Mouse (Mus musculus) heart, embryonic 14.5 days (tissue): Measurements from ENCODE around the gene Foxl1. TPM values are rescaled to one million over a fixed set of nuclear protein-coding genes. Genes with fewer than 3 reads are reported as not detected.
A peak's percentile ranks its signal among the peaks of the same experiment; 100 is the strongest.

Source experiments
- ATAC-seq: fragments of 200-750 bp; cut with Nextera tagmentation; 2 replicates; pipeline ENCODE4 v1.8.0; 2017; ENCODE audit warnings: low read depth, moderate TSS enrichment; ENCODE audit not compliant: insufficient number of reproducible peaks, insufficient read depth, low FRiP score
- H3K27ac ChIP-seq, 2 experiments: fragments of 200-500 bp in 1 of 2; fragments of 300-500 bp in 1 of 2; sonication (generic) in 1 of 2; replicated peaks in 1 of 2; 2 replicates each; pipeline ENCODE4 v1.5.1; 2012 to 2014; ENCODE audit warnings: low read depth in 2 of 2, low read length in 2 of 2, control low read depth in 1 of 2, mild to moderate bottlenecking in 1 of 2, mixed read lengths in 1 of 2; ENCODE audit not compliant: control insufficient read depth in 1 of 2, insufficient read depth in 1 of 2
- H3K27me3 ChIP-seq: fragments of 300-500 bp; sonication (generic); 2 replicates; pipeline ENCODE4 v1.6.1; 2014; ENCODE audit warnings: mild to moderate bottlenecking, low read length, control low read depth; ENCODE audit not compliant: control insufficient read depth, insufficient read depth
- H3K36me3 ChIP-seq: fragments of 300-500 bp; sonication (generic); 2 replicates; pipeline ENCODE4 v1.6.1; 2014; ENCODE audit warnings: mild to moderate bottlenecking, control low read depth, low read length, mixed read lengths; ENCODE audit not compliant: control insufficient read depth, insufficient read depth
- H3K4me1 ChIP-seq, 2 experiments: fragments of 200-500 bp in 1 of 2; fragments of 300-500 bp in 1 of 2; sonication (generic) in 1 of 2; 2 replicates each; pipeline ENCODE4 v1.6.1; 2012 to 2014; ENCODE audit warnings: low read length in 2 of 2, control low read depth in 1 of 2, mixed read lengths in 1 of 2; ENCODE audit not compliant: control insufficient read depth in 2 of 2, insufficient read depth in 2 of 2
- H3K4me2 ChIP-seq: fragments of 300-500 bp; sonication (generic); 2 replicates; pipeline ENCODE4 v1.6.1; 2014; ENCODE audit warnings: mild to moderate bottlenecking, low read length
- H3K4me3 ChIP-seq, 2 experiments: fragments of 200-500 bp in 1 of 2; fragments of 300-500 bp in 1 of 2; sonication (generic) in 1 of 2; 2 replicates each; pipeline ENCODE4 v1.5.1; 2012 to 2014; ENCODE audit warnings: low read length in 2 of 2, mild to moderate bottlenecking in 2 of 2, control low read depth in 1 of 2, low read depth in 1 of 2, moderate library complexity in 1 of 2; ENCODE audit not compliant: control insufficient read depth in 1 of 2, insufficient read depth in 1 of 2
- H3K9ac ChIP-seq: fragments of 300-500 bp; sonication (generic); 2 replicates; pipeline ENCODE4 v1.6.1; 2014; ENCODE audit warnings: mild to moderate bottlenecking, low read length
- H3K9me3 ChIP-seq: fragments of 300-500 bp; sonication (generic); 2 replicates; pipeline ENCODE4 v1.6.1; 2016; ENCODE audit warnings: low read length, control low read depth; ENCODE audit not compliant: control insufficient read depth
- WGBS: fragments of 180-500 bp; shearing (Covaris S2); extraction: QIAGEN DNeasy Blood & Tissue Kit; methylation state at CpG from one replicate; pipeline ENCODE4 v1.1.7; 2014; 5-methylcytosine and 5-hydroxymethylcytosine counted together
- polyA plus RNA-seq: library from polyadenylated mRNA; unstranded; fragments of >200 nt; fragmentation: Nextera tagmentation; extraction: Ambion mirVana; gene quantifications from 2 replicates; pipeline ENCODE4 v1.2.1, GENCODE M21; 2014

Foxl1 gene
- polyA plus RNA-seq, 1 experiment from 2014 or later: 0.32 TPM

DNA sequence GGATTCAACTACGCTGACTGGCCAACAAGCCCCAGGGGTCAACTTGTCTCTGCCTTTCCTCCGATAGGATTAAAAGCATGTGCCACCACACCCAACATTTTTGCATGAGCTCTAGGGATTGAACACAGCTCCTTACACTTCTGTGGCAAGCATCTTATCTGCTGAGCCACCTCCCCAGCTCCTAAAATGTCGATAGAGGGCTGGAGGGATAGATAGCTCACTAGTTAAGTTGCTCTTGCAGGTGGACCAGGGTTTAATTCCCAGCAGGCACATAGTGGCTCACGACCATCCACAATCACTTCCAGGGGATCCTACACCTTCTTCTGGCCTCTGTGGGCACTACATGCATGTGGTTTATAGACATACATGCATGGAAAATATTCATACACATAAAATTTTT is 34.7 kb downstream of the Foxl1 start:
- H3K36me3 ChIP-seq: no peaks in the 10 kb centered on the region
- H3K9ac ChIP-seq: no peak overlapping the region
- ATAC-seq: no peak
- H3K27me3 ChIP-seq: no peaks in the 10 kb centered on the region
- H3K27ac ChIP-seq: no peak overlapping the region
- no peaks in the 10 kb centered on the region for H3K9me3 ChIP-seq
- H3K4me2 ChIP-seq: no peak overlapping the region
- peaks cover 25 to 31% of the 10 kb centered on the region in 2 experiments for H3K4me1 ChIP-seq
- WGBS: 65% methylated on average over 4 of the region's 4 CpGs
- no peak overlapping the region for H3K4me3 ChIP-seq

DNA sequence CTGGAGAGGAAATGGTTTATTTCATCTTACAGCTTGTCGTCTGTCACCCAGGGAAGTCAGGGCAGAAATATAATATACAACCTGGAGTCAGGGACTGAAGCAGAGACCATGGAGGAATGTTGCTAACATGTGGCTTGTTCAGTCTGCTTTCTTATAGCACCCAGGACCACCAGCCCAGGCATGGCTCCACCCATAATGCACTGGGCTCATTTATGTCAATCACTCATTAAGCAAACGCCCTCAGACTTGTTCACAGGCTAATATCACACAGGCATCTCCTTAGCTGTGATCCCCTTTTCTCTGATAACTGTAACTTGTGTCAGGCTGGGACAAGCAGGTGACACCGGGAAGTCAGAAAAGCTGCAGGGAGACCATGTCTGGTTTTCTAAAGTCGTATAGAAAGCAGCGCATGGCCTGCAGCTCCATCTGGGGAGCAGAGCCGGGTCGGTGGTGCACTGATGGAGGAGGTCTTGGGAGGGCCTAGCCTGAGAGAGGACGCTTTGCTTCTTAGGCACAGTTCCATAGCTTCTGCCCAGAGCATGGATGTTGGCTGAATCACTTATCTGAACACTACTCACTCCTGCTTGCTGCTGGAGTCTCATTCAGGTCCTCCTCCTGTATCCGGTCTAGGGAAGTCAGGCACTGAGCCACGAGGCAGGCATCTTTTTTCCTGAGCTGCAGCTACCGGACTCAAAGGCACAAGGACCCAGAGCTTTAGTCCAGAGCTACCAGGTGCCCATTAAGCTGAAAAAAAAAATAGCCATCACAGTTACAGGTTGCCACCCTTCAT is 35.4 kb downstream of the Foxl1 start:
- no peaks in the 10 kb centered on the region for H3K27me3 ChIP-seq
- WGBS: 52% methylated on average over 11 of the region's 11 CpGs
- ATAC-seq: peak; percentile 45; the same call in 1 of the 2 replicates
- no peaks in the 10 kb centered on the region for H3K9me3 ChIP-seq
- no peaks in the 10 kb centered on the region for H3K36me3 ChIP-seq
- no peak overlapping the region for H3K9ac ChIP-seq
- no peak overlapping the region for H3K4me3 ChIP-seq
- H3K4me2 ChIP-seq: no peak overlapping the region
- peak overlapping the region; percentile 67 to 68 for H3K27ac ChIP-seq
- H3K4me1 ChIP-seq: peaks cover 21 to 29% of the 10 kb centered on the region in 2 experiments

DNA sequence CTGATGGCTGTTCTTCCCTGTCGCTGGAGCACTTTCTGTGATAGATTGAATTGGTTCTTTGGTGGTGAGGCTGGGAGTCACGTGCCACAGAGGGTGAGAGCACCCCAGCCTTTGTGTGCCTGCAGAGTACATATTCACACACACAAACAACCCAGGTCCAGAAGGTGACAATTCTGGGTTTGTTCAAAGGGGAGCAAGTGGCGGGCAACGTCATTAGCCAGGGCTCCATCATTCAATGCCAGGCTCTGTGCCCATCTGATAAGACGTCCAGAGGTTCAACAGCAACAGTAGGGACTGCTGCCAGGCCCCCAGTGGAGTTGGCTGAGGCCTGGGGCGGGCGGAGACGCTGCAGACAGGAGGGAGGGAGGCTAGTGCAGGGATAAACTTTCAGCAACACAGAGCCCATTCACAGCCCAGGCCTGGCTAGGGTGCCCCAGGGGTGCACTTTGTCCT is 36.3 kb downstream of the Foxl1 start:
- Histone ChIP-seq H3K4me2 (peak overlapping the region; percentile 23; the same call in 1 of the 2 replicates), H3K4me1 (peaks cover 16 to 27% of the 10 kb centered on the region in 2 experiments), H3K4me3 (no peak overlapping the region), H3K9me3 (no peaks in the 10 kb centered on the region), H3K27ac (peak overlapping the region; percentile 67 to 68), H3K36me3 (no peaks in the 10 kb centered on the region), H3K27me3 (no peaks in the 10 kb centered on the region), H3K9ac (no peak overlapping the region)
- ATAC-seq: 0 out of 2 replicates have a peak, but pooled peaks have one; percentile 37
- WGBS: 23% methylated on average over 8 of the region's 8 CpGs

DNA sequence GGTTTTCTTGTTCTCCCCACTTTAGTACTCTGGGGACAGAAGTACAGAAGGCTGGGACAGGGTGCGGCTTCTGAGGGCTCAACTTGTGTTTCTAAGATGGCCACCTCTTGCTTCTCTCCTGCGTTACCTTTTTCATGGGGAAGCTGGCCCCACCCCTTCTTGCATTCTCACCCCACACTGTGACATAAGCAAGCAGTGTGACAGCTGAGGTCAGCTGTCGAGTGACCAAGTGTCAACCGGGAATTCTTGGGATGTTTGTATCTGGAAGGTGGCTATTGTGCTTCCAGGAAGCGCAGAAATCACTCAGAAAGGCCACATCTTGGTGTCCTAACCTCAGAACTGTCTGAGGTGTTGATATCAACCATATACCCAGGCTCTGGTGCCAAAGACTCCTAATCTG is 40.3 kb downstream of the Foxl1 start:
- Histone ChIP-seq H3K9ac (no peak overlapping the region), H3K4me2 (no peak overlapping the region), H3K4me1 (peaks cover 33 to 45% of the 10 kb centered on the region in 2 experiments), H3K9me3 (no peaks in the 10 kb centered on the region), H3K4me3 (no peak overlapping the region), H3K27ac (no peak overlapping the region), H3K36me3 (no peaks in the 10 kb centered on the region), H3K27me3 (no peaks in the 10 kb centered on the region)
- ATAC-seq: no peak
- WGBS: 38% methylated on average over 5 of the region's 5 CpGs

DNA sequence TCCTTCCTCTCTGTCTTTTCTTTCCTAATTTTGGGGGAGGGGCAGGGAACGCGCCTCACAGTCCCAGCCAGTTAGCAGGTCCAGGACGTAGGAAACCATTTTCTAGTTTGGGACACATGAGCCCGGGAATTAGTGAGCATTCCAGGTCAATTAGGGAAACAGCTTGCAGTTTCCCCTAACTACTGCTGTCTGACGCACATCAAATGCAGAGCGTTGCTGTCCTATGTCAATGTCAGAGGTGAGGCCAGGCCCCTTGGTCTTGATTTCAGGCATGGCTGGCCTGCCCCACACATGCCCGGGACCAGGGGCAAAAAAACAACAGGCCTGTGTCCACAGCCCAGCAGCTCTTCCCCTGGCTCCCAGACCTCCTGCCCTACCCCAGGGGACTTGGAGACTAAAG is 42.4 kb downstream of the Foxl1 start:
- ATAC-seq: no peak
- WGBS: 23% methylated on average over 7 of the region's 7 CpGs
- Histone ChIP-seq H3K4me1 (peaks cover 20 to 27% of the 10 kb centered on the region in 2 experiments), H3K27me3 (no peaks in the 10 kb centered on the region), H3K9ac (peak overlapping the region; percentile 40; the same call in 1 of the 2 replicates), H3K4me2 (peak overlapping the region; percentile 52; the same call in 1 of the 2 replicates), H3K9me3 (no peaks in the 10 kb centered on the region), H3K36me3 (no peaks in the 10 kb centered on the region), H3K27ac (peak overlapping the region; percentile 81 to 88), H3K4me3 (no peak overlapping the region)

DNA sequence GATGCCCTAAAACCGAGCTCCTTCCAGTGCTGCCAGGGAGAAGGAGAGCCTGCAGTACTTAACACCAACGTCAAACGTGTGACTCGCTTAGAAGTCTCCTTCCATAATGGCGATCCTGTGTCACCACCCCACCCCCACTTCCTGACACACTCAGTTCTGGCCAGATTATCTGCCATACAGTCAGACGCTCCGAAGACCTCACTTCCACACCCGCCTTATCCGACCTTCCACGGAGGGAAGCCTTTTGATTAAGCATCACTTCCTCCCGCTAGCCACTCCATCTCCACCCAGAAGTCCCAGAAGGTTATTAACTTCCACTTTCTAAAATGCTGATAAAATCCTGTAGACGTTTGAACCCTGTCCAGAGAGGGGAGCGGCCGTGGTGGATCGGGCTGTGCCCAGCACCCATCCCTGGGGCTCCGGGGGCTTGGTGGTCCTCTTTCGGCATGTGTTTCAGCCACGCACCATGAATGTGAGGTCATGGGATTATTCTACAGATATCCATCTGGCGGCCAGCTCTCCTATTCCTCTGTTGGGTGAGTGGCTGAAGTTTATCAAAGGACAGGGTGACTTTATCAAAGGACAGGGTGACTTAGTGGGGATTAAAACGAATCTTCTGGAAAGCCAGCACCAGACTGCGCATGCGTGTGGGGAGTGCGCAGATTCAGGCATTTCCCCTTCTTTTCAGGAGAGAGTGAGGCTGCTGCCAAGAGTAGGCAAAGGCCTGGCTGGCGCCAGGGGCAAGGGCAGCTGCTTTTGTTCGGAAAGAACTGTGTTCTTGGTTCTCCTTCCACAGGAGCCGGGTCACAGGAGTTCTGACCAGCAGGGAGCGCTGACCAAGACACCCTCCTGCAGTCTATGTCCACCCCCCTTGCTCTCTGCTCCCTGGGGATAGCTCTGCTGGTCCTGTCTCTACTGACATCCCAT is 43.1 kb downstream of the Foxl1 start:
- Histone ChIP-seq H3K4me3 (no peak overlapping the region; a peak in 1 of 4 replicates), H3K27me3 (no peaks in the 10 kb centered on the region), H3K4me1 (peaks cover 22 to 27% of the 10 kb centered on the region in 2 experiments), H3K27ac (peak overlapping the region; percentile 81 to 88), H3K9me3 (no peaks in the 10 kb centered on the region), H3K36me3 (no peaks in the 10 kb centered on the region), H3K4me2 (peak overlapping the region; percentile 52), H3K9ac (peak overlapping the region; percentile 40)
- peak; percentile 69 for ATAC-seq
- WGBS: 32% methylated on average over 27 of the region's 27 CpGs

DNA sequence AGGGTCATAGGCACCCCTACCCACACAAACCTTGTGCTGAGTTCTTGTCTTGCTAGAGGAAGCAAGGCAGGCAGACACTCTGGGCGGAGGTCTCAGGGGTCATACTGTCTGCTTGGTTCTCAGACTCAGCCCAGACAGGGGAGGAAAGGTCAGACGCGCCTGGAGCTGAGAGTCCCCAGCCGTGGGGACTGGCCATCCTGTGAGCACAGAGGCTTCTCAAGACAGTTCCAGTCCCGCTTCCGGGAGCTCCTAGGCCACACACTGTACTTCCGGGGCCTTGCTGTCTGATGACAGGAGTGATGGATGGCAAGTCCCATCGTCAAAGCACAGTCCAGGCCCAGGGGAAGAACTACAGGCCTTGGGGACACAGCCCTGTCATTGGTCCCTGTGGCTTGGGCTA is 44.8 kb downstream of the Foxl1 start:
- Histone ChIP-seq H3K27ac (no peak overlapping the region), H3K4me1 (peaks cover 22 to 27% of the 10 kb centered on the region in 2 experiments), H3K4me2 (no peak overlapping the region), H3K9ac (no peak overlapping the region), H3K27me3 (no peaks in the 10 kb centered on the region), H3K9me3 (no peaks in the 10 kb centered on the region), H3K4me3 (no peak overlapping the region), H3K36me3 (no peaks in the 10 kb centered on the region)
- no peak for ATAC-seq
- WGBS: 54% methylated on average over 8 of the region's 8 CpGs
